17 mouse cellular contexts compared by ENCODE assay signal in genomic region chr4:106944898-106945297, GRCm38 (mm10).
"Had no signal": no experiment of that assay in that cellular context is flagged by ENCODE, and none has a peak within 500 bp of the region (broad histone marks: within the 10 kb centered on the region; RNA-seq: fewer than 3 reads in every experiment).

No protein-coding gene starts in this region.

- H3K36me3 ChIP-seq: midbrain, embryonic 15.5 days had no signal

- H3K4me3 ChIP-seq: limb, embryonic 10.5 days; limb, embryonic 13.5 days; liver, embryonic 12.5 days; liver, embryonic 15.5 days; midbrain, embryonic 12.5 days; midbrain, embryonic 15.5 days; neural tube, embryonic 13.5 days had no signal

- H3K4me2 ChIP-seq: limb, embryonic 13.5 days; liver, embryonic 12.5 days; liver, embryonic 15.5 days; midbrain, embryonic 12.5 days; midbrain, embryonic 15.5 days; neural tube, embryonic 13.5 days had no signal

- DNase-seq: kidney, adult 18-20 months; kidney, adult 9 months; kidney, postnatal 14 days; kidney, postnatal 4 days; layer of hippocampus, adult 9-11 months; liver; lung, adult 18-20 months; retina, postnatal 1 day; thymus, adult 18-20 months; thymus, postnatal 25 days had no signal

- H3K27me3 ChIP-seq: limb, embryonic 13.5 days; liver, embryonic 12.5 days; liver, embryonic 15.5 days; midbrain, embryonic 12.5 days; midbrain, embryonic 15.5 days; neural tube, embryonic 13.5 days had no signal
